Mouse (Mus musculus) frontal cortex, postnatal 36 days (tissue): ENCODE data around the gene Tspan3.

Source experiments
- DNase-seq, 2 experiments: peaks; one replicate each; pipeline ENCODE4 v3.0.0; 2022; ENCODE audit warnings: low spot score in 2 of 2

Gene Tspan3

GRCm38 (mm10) chr9:56165377-56165776 is at the start of gene Tspan3:
TSS of gene Tspan3 (minus strand) at chr9:56165477.
- DNase-seq: no peak

DNA sequence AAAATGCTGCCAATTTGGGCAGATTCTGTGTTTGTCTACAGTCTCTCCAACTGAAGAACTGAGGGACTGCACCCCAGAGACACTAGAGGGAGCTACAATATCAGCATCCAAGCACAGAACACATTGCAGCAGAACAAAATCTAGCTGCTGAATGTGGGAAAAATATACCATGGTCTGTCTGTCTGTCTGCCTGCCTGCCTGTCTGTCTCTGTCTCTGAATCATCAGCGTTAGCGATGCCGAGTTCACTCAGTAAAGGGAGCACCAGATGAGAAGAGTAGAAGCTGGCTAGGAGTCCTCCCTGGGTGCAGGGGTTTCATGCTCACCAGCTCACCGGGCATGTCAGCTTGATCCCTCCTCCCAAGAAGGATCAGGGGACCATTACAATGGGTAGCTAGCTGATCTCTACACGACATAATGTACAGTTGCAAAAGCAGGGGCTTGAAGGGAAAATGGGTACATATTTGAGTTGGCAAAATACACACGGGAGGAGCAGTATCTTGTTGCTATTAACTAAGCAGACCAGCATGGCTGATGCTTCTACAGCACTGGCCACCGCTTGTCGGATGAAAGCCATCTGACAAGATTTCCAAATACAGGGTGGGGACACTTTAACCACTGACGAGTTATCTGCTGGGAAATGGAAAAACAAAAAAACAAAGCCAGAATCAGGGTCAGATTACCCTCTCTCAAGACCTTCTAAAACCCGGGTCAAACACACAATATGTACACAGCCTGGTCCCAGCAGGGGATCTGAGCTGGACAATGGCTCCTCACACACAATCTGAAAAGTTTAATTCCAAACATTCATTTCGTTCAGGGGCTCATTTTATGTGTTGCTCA is 48.4 kb upstream of the Tspan3 start:
- DNase-seq: peak; percentile 55 to 78

DNA sequence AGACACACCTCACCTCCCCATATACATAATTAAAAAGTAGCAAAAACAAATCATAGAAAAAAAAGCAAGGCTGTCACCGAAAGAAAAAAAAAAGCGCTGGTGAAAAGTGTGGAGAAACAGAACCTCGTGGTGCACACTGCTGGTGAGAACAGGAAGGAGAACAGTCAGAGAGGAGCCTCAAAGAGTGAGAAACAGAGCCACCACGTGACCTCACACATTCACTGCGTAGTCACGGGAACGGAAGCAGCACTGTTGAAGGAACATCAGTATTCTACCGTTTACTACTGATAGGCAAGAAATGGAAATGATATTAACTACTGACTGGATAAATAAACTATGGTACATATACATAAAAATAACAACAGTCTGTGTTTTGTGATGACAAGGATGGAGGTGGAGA is 43.5 kb upstream of the Tspan3 start:
- DNase-seq: no peak

GRCm38 (mm10) chr9:56207516-56207915 is 42.2 kb upstream of the Tspan3 start:
- no peak for DNase-seq

DNA sequence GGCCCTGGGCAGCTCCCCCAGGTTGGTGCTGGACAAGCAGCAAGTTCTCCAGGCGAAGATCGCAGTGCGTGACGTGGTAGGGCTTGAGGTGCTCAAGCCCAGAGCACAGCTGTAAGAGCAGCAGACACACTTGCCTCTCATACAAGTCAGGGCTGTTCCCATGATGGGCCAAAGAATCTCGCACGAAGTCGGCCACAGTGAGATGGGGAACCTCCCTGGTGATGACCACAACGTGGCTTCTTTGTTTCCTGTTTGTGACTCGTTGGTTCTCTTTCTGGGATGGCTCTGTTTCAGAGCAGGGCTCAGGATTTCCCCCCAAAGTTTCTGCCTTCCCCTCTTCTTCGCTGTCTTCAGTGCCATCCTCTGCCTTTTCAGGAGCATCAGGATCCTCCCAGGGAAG is 41.8 kb upstream of the Tspan3 start:
- no peak for DNase-seq

GRCm38 (mm10) chr9:56205336-56205735 is 40.1 kb upstream of the Tspan3 start:
- DNase-seq: no peak

DNA sequence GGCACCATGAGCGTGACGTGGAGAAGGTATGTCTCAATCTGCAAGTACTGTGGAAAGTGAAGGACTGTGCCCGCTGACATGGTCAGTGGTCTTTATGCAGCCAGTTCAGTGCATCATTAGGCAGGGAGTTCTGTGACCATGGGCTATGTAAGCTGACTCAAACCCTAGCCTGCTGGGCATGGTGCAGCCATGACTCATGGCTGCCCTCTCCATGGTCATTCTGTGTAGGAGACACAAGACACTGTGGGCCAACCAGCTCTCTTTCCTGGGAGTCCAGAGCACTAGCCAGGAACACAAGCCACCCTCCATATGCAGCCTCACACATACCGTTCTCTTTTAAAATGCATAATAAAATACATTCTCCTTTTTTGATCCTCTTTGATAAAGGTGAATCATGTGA is 39.0 kb upstream of the Tspan3 start:
- DNase-seq: no peak

GRCm38 (mm10) chr9:56200645-56201314 is 35.5 kb upstream of the Tspan3 start:
- DNase-seq: peak; percentile 86 to 88

- no peak for DNase-seq
Observed at GRCm38 (mm10) chr9:56200200-56200599, 34.9 kb upstream of the Tspan3 start.

GRCm38 (mm10) chr9:56196921-56197320 is 31.6 kb upstream of the Tspan3 start:
- DNase-seq: no peak

DNA sequence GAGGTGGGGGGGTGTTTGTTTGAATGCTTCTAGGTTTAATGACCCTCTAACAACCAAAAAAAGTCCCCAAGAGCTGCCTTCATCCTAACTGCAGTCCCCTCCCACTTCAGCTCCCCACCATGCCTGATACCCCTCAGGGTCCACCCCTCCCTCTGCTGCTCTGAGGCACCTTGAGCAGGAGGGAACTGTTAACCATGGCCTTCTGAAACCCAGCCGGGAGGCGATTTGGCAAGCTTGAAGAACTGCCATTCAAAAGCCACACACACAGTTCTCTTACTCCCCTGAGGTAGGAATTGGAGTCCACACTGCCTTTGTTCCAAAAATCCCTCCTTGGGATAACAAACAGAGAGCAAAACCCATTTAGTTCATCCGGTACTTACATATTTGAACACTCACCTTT is 29.9 kb upstream of the Tspan3 start:
- DNase-seq: no peak

- DNase-seq: no peak
Observed at GRCm38 (mm10) chr9:56191498-56192455, 26.5 kb upstream of the Tspan3 start.

DNA sequence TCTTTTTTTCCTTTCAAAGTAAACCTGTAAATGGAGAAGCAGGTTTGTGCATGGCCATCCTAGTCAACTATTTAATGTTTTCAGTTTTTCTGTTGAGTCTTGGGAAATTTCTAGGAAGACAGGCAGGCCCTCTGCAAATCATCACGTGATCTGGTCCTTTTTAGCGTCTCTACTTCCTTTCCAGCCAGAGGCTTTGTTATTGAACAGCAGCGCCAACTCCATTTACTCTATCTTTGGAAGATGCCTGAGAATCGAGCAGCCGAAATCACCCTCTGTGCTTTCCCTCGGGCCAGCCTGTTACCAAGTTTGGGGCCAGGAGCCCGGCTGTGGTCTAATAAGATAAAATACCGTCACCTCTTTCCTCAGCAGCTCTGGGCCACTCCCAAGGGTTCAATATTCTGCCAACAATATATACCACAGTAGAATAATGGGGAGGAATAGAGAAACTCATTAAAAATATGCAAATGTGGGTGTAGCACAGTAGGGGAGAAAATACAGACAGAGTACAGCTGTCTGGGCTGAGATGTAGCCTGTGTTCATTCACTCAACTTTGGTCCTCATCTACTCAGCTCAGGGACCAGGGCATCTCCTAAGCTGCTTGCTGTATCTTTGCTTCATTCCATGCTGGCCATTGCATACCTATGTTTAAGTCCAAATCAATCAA is 15.0 kb upstream of the Tspan3 start:
- no peak for DNase-seq

DNA sequence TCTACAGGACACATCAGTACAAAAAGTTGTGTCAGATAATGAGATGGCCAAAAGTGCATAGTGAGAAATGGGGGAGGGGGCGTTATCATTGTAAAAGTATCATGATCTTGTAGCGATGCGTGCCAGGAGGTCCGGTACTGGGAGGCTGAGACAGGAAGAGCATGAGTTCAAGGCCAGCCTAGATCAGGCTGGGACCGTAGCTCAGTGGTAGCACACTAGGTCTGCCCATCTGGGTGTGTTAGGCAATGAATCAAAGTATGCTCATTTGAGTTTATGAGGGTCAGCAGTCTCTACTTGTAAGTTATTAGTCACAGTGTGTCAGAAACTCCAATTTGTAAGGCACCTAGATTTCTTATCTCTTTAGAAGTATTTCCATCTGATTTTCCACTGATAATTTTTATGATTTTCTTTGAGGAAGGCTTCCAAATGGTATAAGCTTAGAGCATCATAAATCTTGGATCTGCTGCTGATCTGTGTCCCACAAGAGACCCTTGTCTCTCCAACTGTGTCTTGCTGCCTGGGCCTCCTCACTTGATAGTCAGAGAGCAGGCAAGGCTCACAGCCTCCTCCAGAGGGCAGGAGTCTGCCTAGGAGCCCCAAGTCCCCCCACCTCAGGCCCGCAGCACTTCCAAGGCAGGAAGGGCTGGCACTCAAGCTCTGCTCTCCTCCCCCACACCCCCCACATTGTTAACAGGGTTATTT is 14.3 kb upstream of the Tspan3 start:
- no peak for DNase-seq

GRCm38 (mm10) chr9:56177354-56177753 is 12.1 kb upstream of the Tspan3 start:
- no peak for DNase-seq

GRCm38 (mm10) chr9:56175316-56175715 is 10.0 kb upstream of the Tspan3 start:
- DNase-seq: no peak

GRCm38 (mm10) chr9:56167690-56168089 is 2.4 kb upstream of the Tspan3 start:
- DNase-seq: no peak

- DNase-seq: no peak
Observed at GRCm38 (mm10) chr9:56166161-56166560, 884 bp upstream of the Tspan3 start.

GRCm38 (mm10) chr9:56160341-56161141 is 4.7 kb downstream of the Tspan3 start:
- peak; percentile 93 to 95 for DNase-seq

GRCm38 (mm10) chr9:56159456-56159855 is 5.8 kb downstream of the Tspan3 start:
- DNase-seq: no peak
